12 mouse cellular contexts compared by ENCODE assay signal in genomic region chr14:25549125-25549524, GRCm38 (mm10).
DNase-seq lines count a peak whose midpoint lies in the region; ATAC-seq and TF ChIP-seq lines count a peak whose summit lies in the region.
"Had no signal": no experiment of that assay in that cellular context is flagged by ENCODE, and none has a peak within 500 bp of the region (broad histone marks: within the 10 kb centered on the region; RNA-seq: fewer than 3 reads in every experiment).

No protein-coding gene starts in this region.

- no peak for TF ChIP-seq EP300 in CH12.LX (IDR thresholded peaks at IDR 0.05; ENCODE audit: low read length)

- ATAC-seq in heart, embryonic 12.5 days (ENCODE audit: insufficient number of reproducible peaks, low FRiP score): no peak
- ATAC-seq in forebrain, embryonic 14.5 days: no peak
- no peak for ATAC-seq in limb, embryonic 14.5 days (ENCODE audit: low FRiP score, low read depth)
- ATAC-seq in liver, embryonic 11.5 days (replicated peaks; ENCODE audit: low FRiP score): no peak

- H3K4me1 ChIP-seq in heart, embryonic 12.5 days (replicated peaks): peaks cover 43% of the 10 kb centered on the region
- H3K4me1 ChIP-seq in CH12.LX (ENCODE audit: control insufficient read depth in 1 of 2, insufficient read depth in 2 of 2): peaks cover 0 to 62% of the 10 kb centered on the region in 2 experiments; a peak in 2 of 4 replicates
- peaks cover 46% of the 10 kb centered on the region for H3K4me1 ChIP-seq in forebrain, embryonic 14.5 days (ENCODE audit: control insufficient read depth, insufficient read depth, low read length)
- H3K4me1 ChIP-seq in limb, embryonic 14.5 days (ENCODE audit: control insufficient read depth, insufficient read depth, low read length): peaks cover 63% of the 10 kb centered on the region
- H3K4me1 ChIP-seq in liver, embryonic 11.5 days (replicated peaks; ENCODE audit: control insufficient read depth, insufficient read depth, low read length): peaks cover 23% of the 10 kb centered on the region

- DNase-seq in heart, postnatal 14 days: no peak
- no peak for DNase-seq in CH12.LX (ENCODE audit: extremely low read depth)
- DNase-seq in forebrain, embryonic 14.5 days (ENCODE audit: low spot score): no peak
- DNase-seq in limb, embryonic 14.5 days (ENCODE audit: low spot score): no peak
- no peak for DNase-seq in lung, adult 18-20 months
- DNase-seq in liver, embryonic 11.5 days (ENCODE audit: low spot score): no peak
- no peak for DNase-seq in right cerebral cortex, postnatal 36 days (ENCODE audit: low spot score in 2 of 2)
- DNase-seq: gastrocnemius, postnatal 14 days; thymus, postnatal 25 days had no signal

- dilution Hi-C loops in CH12.LX (cut with MboI; ENCODE audit: extremely low pct_ligation_motif_present, extremely low pct_unique_long_range_greater_than_20kb, low sequenced_read_pairs): no loop called here

- intact Hi-C loops in heart, postnatal 14 days (cut with DNase I): no loop called here

- H3K9me3 ChIP-seq in heart, embryonic 12.5 days (replicated peaks): no peaks in the 10 kb centered on the region
- no peaks in the 10 kb centered on the region for H3K9me3 ChIP-seq in CH12.LX (replicated peaks; ENCODE audit: low read length)
- H3K9me3 ChIP-seq in forebrain, embryonic 14.5 days (replicated peaks; ENCODE audit: control insufficient read depth, low read length): no peaks in the 10 kb centered on the region
- H3K9me3 ChIP-seq in limb, embryonic 14.5 days (ENCODE audit: control insufficient read depth, low read length): no peaks in the 10 kb centered on the region
- no peaks in the 10 kb centered on the region for H3K9me3 ChIP-seq in liver, embryonic 11.5 days (ENCODE audit: control insufficient read depth, low read length)
- H3K9me3 ChIP-seq: liver, embryonic 15.5 days had no signal

- no peaks in the 10 kb centered on the region for H3K79me2 ChIP-seq in CH12.LX (replicated peaks; ENCODE audit: control insufficient read depth, extremely low read depth, insufficient read depth, poor library complexity, severe bottlenecking)

- TF ChIP-seq CTCF in CH12.LX (conservative IDR thresholded peaks at IDR 0.05 in 1 of 2, IDR thresholded peaks at IDR 0.05 in 1 of 2; ENCODE audit: low read depth in 2 of 2, low read length in 2 of 2): no peak

- H3K27ac ChIP-seq in heart, embryonic 12.5 days (ENCODE audit: poor library complexity, severe bottlenecking): peak overlapping the region; percentile 61; the same call in 1 of the 2 replicates
- H3K27ac ChIP-seq in CH12.LX (ENCODE audit: insufficient read depth, low read depth): no peak overlapping the region
- peak overlapping the region; percentile 76; the same call in 1 of the 2 replicates for H3K27ac ChIP-seq in forebrain, embryonic 14.5 days (ENCODE audit: low read depth, low read length)
- 0 out of 2 replicates have a peak overlapping the region, but pooled peaks have one; percentile 16 for H3K27ac ChIP-seq in limb, embryonic 14.5 days (replicated peaks; ENCODE audit: low read depth, low read length)
- no peak overlapping the region for H3K27ac ChIP-seq in liver, embryonic 11.5 days (ENCODE audit: low read depth, low read length)
- H3K27ac ChIP-seq: liver, embryonic 15.5 days had no signal

- no peaks in the 10 kb centered on the region for H3K27me3 ChIP-seq in heart, embryonic 12.5 days (replicated peaks)
- H3K27me3 ChIP-seq in CH12.LX (replicated peaks): no peaks in the 10 kb centered on the region
- H3K27me3 ChIP-seq in forebrain, embryonic 14.5 days (replicated peaks; ENCODE audit: control insufficient read depth, insufficient read depth, low read length): no peaks in the 10 kb centered on the region
- no peaks in the 10 kb centered on the region for H3K27me3 ChIP-seq in limb, embryonic 14.5 days (ENCODE audit: control insufficient read depth, insufficient read depth, low read length)
- no peaks in the 10 kb centered on the region for H3K27me3 ChIP-seq in liver, embryonic 11.5 days (replicated peaks; ENCODE audit: control insufficient read depth, insufficient read depth, low read length)
- H3K27me3 ChIP-seq: liver, embryonic 15.5 days had no signal

- no peak for TF ChIP-seq POLR2A in CH12.LX (IDR thresholded peaks at IDR 0.05; ENCODE audit: low read depth, low read length)
- no peak for TF ChIP-seq POLR2A in limb, embryonic 14.5 days (IDR thresholded peaks at IDR 0.05; ENCODE audit: borderline replicate concordance, extremely low read depth, insufficient read depth, insufficient read length)

- in situ Hi-C loops in CH12.LX (cut with MboI; ENCODE audit: low pct_ligation_motif_present, low pct_unique_long_range_greater_than_20kb, low sequenced_read_pairs): no loop called here

- no peak overlapping the region for H3K4me3 ChIP-seq in heart, embryonic 12.5 days
- no peak overlapping the region for H3K4me3 ChIP-seq in CH12.LX (replicated peaks in 1 of 3; ENCODE audit: low read depth in 2 of 3, low read length in 2 of 3, poor library complexity in 1 of 3)
- no peak overlapping the region for H3K4me3 ChIP-seq in forebrain, embryonic 14.5 days (ENCODE audit: low read depth, low read length)
- no peak overlapping the region for H3K4me3 ChIP-seq in limb, embryonic 14.5 days (replicated peaks; ENCODE audit: low read length)
- H3K4me3 ChIP-seq in liver, embryonic 11.5 days (ENCODE audit: low read depth, low read length): no peak overlapping the region
- H3K4me3 ChIP-seq: erythroblast, embryonic 14.5 days; liver, embryonic 15.5 days had no signal

- no peak overlapping the region for H3K9ac ChIP-seq in heart, embryonic 12.5 days
- H3K9ac ChIP-seq in CH12.LX (ENCODE audit: insufficient read depth, low read depth): no peak overlapping the region
- no peak overlapping the region for H3K9ac ChIP-seq in forebrain, embryonic 14.5 days (ENCODE audit: low read length)
- no peak overlapping the region for H3K9ac ChIP-seq in limb, embryonic 14.5 days (ENCODE audit: low read depth, low read length, severe bottlenecking)
- H3K9ac ChIP-seq in liver, embryonic 11.5 days (ENCODE audit: low read depth, low read length): no peak overlapping the region
- H3K9ac ChIP-seq: liver, embryonic 15.5 days had no signal

- WGBS in heart, embryonic 12.5 days: 85% methylated on average over 7 of the region's 7 CpGs
- WGBS in forebrain, embryonic 14.5 days: 91% methylated on average over 7 of the region's 7 CpGs
- 80% methylated on average over 7 of the region's 7 CpGs for WGBS in limb, embryonic 14.5 days
- 91% methylated on average over 7 of the region's 7 CpGs for WGBS in liver, embryonic 11.5 days

- no peak overlapping the region for H3K4me2 ChIP-seq in heart, embryonic 12.5 days
- H3K4me2 ChIP-seq in CH12.LX (ENCODE audit: insufficient read depth, low read depth, poor library complexity, severe bottlenecking): no peak overlapping the region
- H3K4me2 ChIP-seq in forebrain, embryonic 14.5 days (ENCODE audit: low read length): no peak overlapping the region
- no peak overlapping the region for H3K4me2 ChIP-seq in limb, embryonic 14.5 days (replicated peaks; ENCODE audit: low read depth, low read length, severe bottlenecking)
- no peak overlapping the region for H3K4me2 ChIP-seq in liver, embryonic 11.5 days
- H3K4me2 ChIP-seq: liver, embryonic 15.5 days had no signal

- peaks cover 44% of the 10 kb centered on the region for H3K36me3 ChIP-seq in heart, embryonic 12.5 days
- H3K36me3 ChIP-seq in CH12.LX (replicated peaks in 1 of 2; ENCODE audit: control insufficient read depth in 1 of 2, insufficient read depth in 1 of 2, low read length in 1 of 2): peaks cover 33 to 68% of the 10 kb centered on the region in 2 experiments
- H3K36me3 ChIP-seq in forebrain, embryonic 14.5 days (ENCODE audit: control insufficient read depth, insufficient read depth, low read length): peaks cover 53% of the 10 kb centered on the region
- peaks cover 66% of the 10 kb centered on the region for H3K36me3 ChIP-seq in limb, embryonic 14.5 days (ENCODE audit: control insufficient read depth, insufficient read depth, low read length)
- peaks cover 2% of the 10 kb centered on the region; the same call in 1 of the 2 replicates for H3K36me3 ChIP-seq in liver, embryonic 11.5 days (ENCODE audit: control insufficient read depth, insufficient read depth, low read length)

- no peak for TF ChIP-seq RAD21 in CH12.LX (IDR thresholded peaks at IDR 0.05; ENCODE audit: low read depth, low read length)

TF ChIP-seq in CH12.LX, 34 proteins besides CTCF, POLR2A, EP300 and RAD21:
- TF ChIP-seq ZKSCAN1 (IDR thresholded peaks at IDR 0.05; ENCODE audit: borderline replicate concordance, low read depth, low read length) (peak; percentile 54; the same call in 1 of the 2 replicates), PAX5 (IDR thresholded peaks at IDR 0.05; ENCODE audit: low read length) (no peak)

Comparison
In these comparisons a context has a peak if more than half of its experiments do, and no peak if none do; other contexts are left out.
1. H3K27ac ChIP-seq: peak in heart, embryonic 12.5 days (single experiment), forebrain, embryonic 14.5 days (single experiment) and limb, embryonic 14.5 days (single experiment); none in CH12.LX (single experiment) and liver, embryonic 11.5 days (single experiment).